Mouse (Mus musculus): ENCODE measurements at regions not wholly inside any gene's neighbourhood (a gene's known extent, or its start where the extent isn't known, plus 50 kb on each side); places are given as distances from the start of the nearest gene placed in this dataset.

GRCm38 (mm10) chr5:126623205-126623604 is 618.4 kb upstream of the Tmem132c start:
- H3K4me2 ChIP-seq, result no peak overlapping the region
- ATAC-seq, result no peak
- WGBS (ENCODE audit: insufficient replicate concordance), result 12% methylated on average over 6 of the region's 6 CpGs

GRCm38 (mm10) chr5:126629826-126630225 is 611.8 kb upstream of the Tmem132c start:
- Histone ChIP-seq H3K9me3 (replicated peaks) (no peaks in the 10 kb centered on the region; the same call in 1 of the 2 replicates), H3K4me3 (no peak overlapping the region), H3K4me1 (no peaks in the 10 kb centered on the region), H3K36me3 (no peaks in the 10 kb centered on the region), H3K4me2 (no peak overlapping the region), H3K27ac (no peak overlapping the region), H3K9ac (no peak overlapping the region), H3K27me3 (replicated peaks) (no peaks in the 10 kb centered on the region)
- ATAC-seq, result no peak
- WGBS (ENCODE audit: insufficient replicate concordance), result 48% methylated on average over 2 of the region's 2 CpGs

More at GRCm38 (mm10) chr5:126623205-126623604, 618.4 kb upstream of the Tmem132c start:
- Histone ChIP-seq H3K36me3 (no peaks in the 10 kb centered on the region), H3K27me3 (replicated peaks) (no peaks in the 10 kb centered on the region), H3K4me3 (no peak overlapping the region), H3K4me1 (no peaks in the 10 kb centered on the region), H3K27ac (no peak overlapping the region), H3K9me3 (replicated peaks) (peaks cover 13% of the 10 kb centered on the region; the same call in 1 of the 2 replicates), H3K9ac (no peak overlapping the region)

- Histone ChIP-seq H3K4me1 (no peaks in the 10 kb centered on the region), H3K4me2 (no peak overlapping the region), H3K36me3 (no peaks in the 10 kb centered on the region), H3K9ac (no peak overlapping the region), H3K4me3 (no peak overlapping the region), H3K27me3 (replicated peaks) (no peaks in the 10 kb centered on the region), H3K27ac (no peak overlapping the region), H3K9me3 (replicated peaks) (peaks cover 9% of the 10 kb centered on the region; the same call in 1 of the 2 replicates)
- WGBS (ENCODE audit: insufficient replicate concordance), result 62% methylated on average over 7 of the region's 7 CpGs
- no peak for ATAC-seq
These were observed 591.2 kb upstream of the Tmem132c start for GRCm38 (mm10) chr5:126650415-126650814.

GRCm38 (mm10) chr5:126651367-126651766 is 590.2 kb upstream of the Tmem132c start:
- Histone ChIP-seq H3K9me3 (replicated peaks) (peaks cover 14% of the 10 kb centered on the region; the same call in 1 of the 2 replicates), H3K27me3 (replicated peaks) (no peaks in the 10 kb centered on the region), H3K27ac (no peak overlapping the region), H3K9ac (no peak overlapping the region), H3K4me2 (no peak overlapping the region), H3K4me3 (no peak overlapping the region), H3K36me3 (no peaks in the 10 kb centered on the region), H3K4me1 (no peaks in the 10 kb centered on the region)
- no peak for ATAC-seq
- 12% methylated on average over 3 of the region's 3 CpGs for WGBS (ENCODE audit: insufficient replicate concordance)

GRCm38 (mm10) chr5:126662648-126663047 is 579.0 kb upstream of the Tmem132c start:
- Histone ChIP-seq H3K4me3 (no peak overlapping the region), H3K9ac (no peak overlapping the region), H3K27me3 (replicated peaks) (no peaks in the 10 kb centered on the region), H3K36me3 (no peaks in the 10 kb centered on the region), H3K4me2 (no peak overlapping the region), H3K9me3 (replicated peaks) (peaks cover 8% of the 10 kb centered on the region; the same call in 1 of the 2 replicates), H3K4me1 (no peaks in the 10 kb centered on the region), H3K27ac (no peak overlapping the region)
- ATAC-seq, result no peak
- WGBS (ENCODE audit: insufficient replicate concordance), result 80% methylated on average over 4 of the region's 4 CpGs

GRCm38 (mm10) chr5:126671156-126671555 is 570.5 kb upstream of the Tmem132c start:
- ATAC-seq, result no peak

GRCm38 (mm10) chr5:126680262-126680661 is 561.3 kb upstream of the Tmem132c start:
- H3K4me2 ChIP-seq, result no peak overlapping the region
- H3K36me3 ChIP-seq, result no peaks in the 10 kb centered on the region
- H3K4me3 ChIP-seq, result no peak overlapping the region
- 64% methylated on average over 6 of the region's 6 CpGs for WGBS (ENCODE audit: insufficient replicate concordance)
- ATAC-seq, result no peak
- H3K9me3 ChIP-seq (replicated peaks), result no peaks in the 10 kb centered on the region
- no peaks in the 10 kb centered on the region for H3K4me1 ChIP-seq
- no peaks in the 10 kb centered on the region for H3K27me3 ChIP-seq (replicated peaks)
- H3K27ac ChIP-seq, result no peak overlapping the region
- H3K9ac ChIP-seq, result no peak overlapping the region

More at GRCm38 (mm10) chr5:126671156-126671555, 570.5 kb upstream of the Tmem132c start:
- H3K9me3 ChIP-seq (replicated peaks), result 0 out of 2 replicates have a peak, but pooled peaks cover 4% of the 10 kb centered on the region
- no peak overlapping the region for H3K4me2 ChIP-seq
- no peaks in the 10 kb centered on the region for H3K4me1 ChIP-seq
- H3K27ac ChIP-seq, result no peak overlapping the region
- H3K4me3 ChIP-seq, result no peak overlapping the region
- H3K36me3 ChIP-seq, result no peaks in the 10 kb centered on the region
- no peaks in the 10 kb centered on the region for H3K27me3 ChIP-seq (replicated peaks)
- H3K9ac ChIP-seq, result no peak overlapping the region
- WGBS (ENCODE audit: insufficient replicate concordance), result 76% methylated on average over 1 of the region's 1 CpGs

- WGBS (ENCODE audit: insufficient replicate concordance), result 43% methylated on average over 4 of the region's 4 CpGs
- no peak overlapping the region for H3K27ac ChIP-seq
These were observed 542.3 kb upstream of the Tmem132c start for GRCm38 (mm10) chr5:126699314-126699713.

GRCm38 (mm10) chr5:126703516-126704282 is 537.9 kb upstream of the Tmem132c start:
- no peak overlapping the region for H3K4me2 ChIP-seq
- no peak overlapping the region for H3K9ac ChIP-seq
- H3K27ac ChIP-seq, result no peak overlapping the region
- no peak for ATAC-seq
- H3K4me1 ChIP-seq, result no peaks in the 10 kb centered on the region
- 0 out of 2 replicates have a peak, but pooled peaks cover 34% of the 10 kb centered on the region for H3K9me3 ChIP-seq (replicated peaks)
- no peaks in the 10 kb centered on the region for H3K36me3 ChIP-seq
- WGBS (ENCODE audit: insufficient replicate concordance), result 70% methylated on average over 8 of the region's 8 CpGs
- H3K27me3 ChIP-seq (replicated peaks), result no peaks in the 10 kb centered on the region
- H3K4me3 ChIP-seq, result no peak overlapping the region

More at GRCm38 (mm10) chr5:126699314-126699713, 542.3 kb upstream of the Tmem132c start:
- Histone ChIP-seq H3K9me3 (replicated peaks) (0 out of 2 replicates have a peak, but pooled peaks cover 29% of the 10 kb centered on the region), H3K9ac (no peak overlapping the region), H3K27me3 (replicated peaks) (no peaks in the 10 kb centered on the region), H3K4me1 (no peaks in the 10 kb centered on the region), H3K4me2 (no peak overlapping the region), H3K36me3 (no peaks in the 10 kb centered on the region), H3K4me3 (no peak overlapping the region)
- no peak for ATAC-seq

- no peaks in the 10 kb centered on the region for H3K4me1 ChIP-seq
- H3K27ac ChIP-seq, result no peak overlapping the region
- H3K4me2 ChIP-seq, result no peak overlapping the region
- 47% methylated on average over 11 of the region's 11 CpGs for WGBS (ENCODE audit: insufficient replicate concordance)
- no peak overlapping the region for H3K4me3 ChIP-seq
- H3K27me3 ChIP-seq (replicated peaks), result no peaks in the 10 kb centered on the region
- H3K9ac ChIP-seq, result no peak overlapping the region
- no peaks in the 10 kb centered on the region for H3K36me3 ChIP-seq
- 0 out of 2 replicates have a peak, but pooled peaks cover 31% of the 10 kb centered on the region for H3K9me3 ChIP-seq (replicated peaks)
- ATAC-seq, result no peak
These were observed 535.7 kb upstream of the Tmem132c start for GRCm38 (mm10) chr5:126705871-126706270.

GRCm38 (mm10) chr5:126706701-126707100 is 534.9 kb upstream of the Tmem132c start:
- Histone ChIP-seq H3K36me3 (no peaks in the 10 kb centered on the region), H3K4me1 (no peaks in the 10 kb centered on the region), H3K9ac (no peak overlapping the region), H3K27me3 (replicated peaks) (no peaks in the 10 kb centered on the region), H3K27ac (no peak overlapping the region), H3K9me3 (replicated peaks) (0 out of 2 replicates have a peak, but pooled peaks cover 33% of the 10 kb centered on the region), H3K4me3 (no peak overlapping the region), H3K4me2 (no peak overlapping the region)
- no peak for ATAC-seq
- WGBS (ENCODE audit: insufficient replicate concordance), result 60% methylated on average over 4 of the region's 4 CpGs

GRCm38 (mm10) chr5:126714672-126715071 is 526.9 kb upstream of the Tmem132c start:
- no peak overlapping the region for H3K4me3 ChIP-seq
- H3K27ac ChIP-seq, result no peak overlapping the region
- no peak overlapping the region for H3K4me2 ChIP-seq
- no peak overlapping the region for H3K9ac ChIP-seq
- no peaks in the 10 kb centered on the region for H3K4me1 ChIP-seq
- H3K27me3 ChIP-seq (replicated peaks), result no peaks in the 10 kb centered on the region
- no peak for ATAC-seq
- WGBS (ENCODE audit: insufficient replicate concordance), result 38% methylated on average over 6 of the region's 6 CpGs
- H3K36me3 ChIP-seq, result no peaks in the 10 kb centered on the region
- 0 out of 2 replicates have a peak, but pooled peaks cover 5% of the 10 kb centered on the region for H3K9me3 ChIP-seq (replicated peaks)

All from liver, embryonic 12.5 days (tissue).